Mouse (Mus musculus) testis, postnatal 14 days (tissue): ENCODE results near the gene Agap1.

Experiments
- DNase-seq: peaks from one replicate; pipeline ENCODE4 v3.0.0; 2021; ENCODE audit warnings: low spot score

Agap1 gene

GRCm38 (mm10) chr1:89934316-89935260, 480.0 kb downstream of the Agap1 start:
- DNase-seq, result no peak

GRCm38 (mm10) chr1:89935493-89936348, 481.1 kb downstream of the Agap1 start:
- no peak for DNase-seq

GRCm38 (mm10) chr1:89938884-89939595, 484.4 kb downstream of the Agap1 start:
- no peak for DNase-seq

- no peak for DNase-seq
Measured at GRCm38 (mm10) chr1:89939596-89939960, 485.0 kb downstream of the Agap1 start.

- peak; percentile 90 for DNase-seq
Measured at GRCm38 (mm10) chr1:89939981-89940726, 485.5 kb downstream of the Agap1 start.

- DNase-seq, result no peak
Measured at GRCm38 (mm10) chr1:89940961-89941524, 486.4 kb downstream of the Agap1 start.

GRCm38 (mm10) chr1:89941701-89942381, 487.2 kb downstream of the Agap1 start:
- no peak for DNase-seq

GRCm38 (mm10) chr1:89942395-89942976, 487.9 kb downstream of the Agap1 start:
- DNase-seq, result no peak

GRCm38 (mm10) chr1:89943202-89943601, 488.6 kb downstream of the Agap1 start:
- DNase-seq, result peak; percentile 68
